Mouse (Mus musculus) heart, embryonic 16.5 days (tissue): ENCODE measurements around the gene Olfr854. TPM values are rescaled to one million over a fixed set of nuclear protein-coding genes. Genes with fewer than 3 reads are reported as not detected.

ENCODE experiments used
- ATAC-seq: fragments of 200-750 bp; cut with Nextera tagmentation; replicated peaks from 2 replicates; pipeline ENCODE4 v1.8.0; 2017; ENCODE audit warnings: moderate number of reproducible peaks; ENCODE audit not compliant: insufficient read depth, low FRiP score; ENCODE audit errors: extremely low read depth
- H3K27ac ChIP-seq: fragments of 300-500 bp; sonication (generic); 2 replicates; pipeline ENCODE4 v1.5.1; 2014; ENCODE audit warnings: mild to moderate bottlenecking, low read length, control low read depth, moderate library complexity
- H3K27me3 ChIP-seq: fragments of 300-500 bp; sonication (generic); 2 replicates; pipeline ENCODE4 v1.6.1; 2014; ENCODE audit warnings: low read length, mixed read lengths; ENCODE audit not compliant: control insufficient read depth, insufficient read depth
- H3K36me3 ChIP-seq: fragments of 300-500 bp; sonication (generic); 2 replicates; pipeline ENCODE4 v1.6.1; 2014; ENCODE audit not compliant: control insufficient read depth, insufficient read depth
- H3K4me1 ChIP-seq: fragments of 300-500 bp; sonication (generic); 2 replicates; pipeline ENCODE4 v1.6.1; 2014; ENCODE audit warnings: low read length, mixed read lengths; ENCODE audit not compliant: control insufficient read depth, insufficient read depth
- H3K4me2 ChIP-seq: fragments of 300-500 bp; sonication (generic); 2 replicates; pipeline ENCODE4 v1.6.1; 2014; ENCODE audit warnings: low read depth, mild to moderate bottlenecking, control low read depth, low read length
- H3K4me3 ChIP-seq: fragments of 300-500 bp; sonication (generic); 2 replicates; pipeline ENCODE4 v1.5.1; 2014; ENCODE audit warnings: mild to moderate bottlenecking, control low read depth, low read length
- H3K9ac ChIP-seq: fragments of 300-500 bp; sonication (generic); 2 replicates; pipeline ENCODE4 v1.6.1; 2014; ENCODE audit warnings: low read length, control low read depth
- H3K9me3 ChIP-seq: fragments of 300-500 bp; sonication (generic); replicated peaks from 2 replicates; pipeline ENCODE4 v1.6.1; 2016; ENCODE audit warnings: low read length; ENCODE audit not compliant: control insufficient read depth
- WGBS: fragments of 180-500 bp; shearing (Covaris S2); extraction: QIAGEN DNeasy Blood & Tissue Kit; methylation state at CpG from one replicate; pipeline ENCODE4 v1.1.7; 2014; 5-methylcytosine and 5-hydroxymethylcytosine counted together
- polyA plus RNA-seq: library from polyadenylated mRNA; unstranded; fragments of >200 nt; fragmentation: Nextera tagmentation; extraction: Ambion mirVana; gene quantifications from 2 replicates; pipeline ENCODE4 v1.2.1, GENCODE M21; 2015

Olfr854 gene
- polyA plus RNA-seq: not detected in 2 replicates

DNA sequence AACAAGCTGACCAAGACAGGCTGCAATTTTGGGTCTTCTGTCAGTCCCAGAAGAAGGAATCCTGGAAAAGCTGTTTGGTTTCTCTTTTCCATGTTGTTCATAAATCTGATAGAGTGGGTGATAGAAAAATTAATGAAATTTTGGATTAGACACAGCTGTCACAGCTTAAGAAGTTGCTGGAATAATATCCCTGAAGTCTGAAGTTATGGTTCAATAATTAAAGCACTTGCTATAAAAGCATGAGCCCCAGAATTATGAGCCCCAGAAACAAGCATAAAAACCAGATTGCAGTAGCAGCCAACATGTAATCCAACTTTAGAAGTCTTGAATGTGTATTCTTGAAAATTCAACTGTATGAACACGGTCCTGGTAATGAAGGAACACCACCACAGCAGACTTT is at the start of gene Olfr854:
Gene Olfr854 (minus strand): TSS at position 101 of the 400 bp plus-strand sequence.
- no peak within 1 kb of the TSS for H3K4me2 ChIP-seq
- no peaks in the 10 kb centered on the region for H3K9me3 ChIP-seq
- no peak for ATAC-seq
- H3K36me3 ChIP-seq: no peaks in the 10 kb centered on the region
- H3K27me3 ChIP-seq: no peaks in the 10 kb centered on the region
- no peak within 1 kb of the TSS for H3K9ac ChIP-seq
- H3K4me3 ChIP-seq: no peak within 1 kb of the TSS
- WGBS: 52% methylated on average over 1 of the region's 1 CpGs
- no peak within 1 kb of the TSS for H3K27ac ChIP-seq
- H3K4me1 ChIP-seq: no peaks in the 10 kb centered on the region

DNA sequence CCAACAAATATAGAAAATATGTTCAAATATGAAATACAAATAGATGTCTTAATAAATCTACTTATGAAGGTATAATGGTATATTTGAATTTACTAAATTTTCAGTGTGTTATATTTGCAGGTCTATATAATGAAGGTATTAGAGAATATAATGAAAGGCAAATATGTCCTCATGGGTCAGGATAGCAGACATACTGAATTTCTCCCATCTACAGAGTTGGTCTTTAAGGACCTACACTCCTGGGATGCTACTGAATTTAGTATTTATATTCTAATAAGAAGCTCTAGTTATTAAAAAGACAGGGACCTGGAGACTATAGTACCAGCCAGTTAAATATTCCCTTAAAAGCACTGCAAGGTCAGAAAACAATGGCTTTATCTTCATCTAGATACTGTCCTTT is 15.1 kb upstream of the Olfr854 start, which contains the start of gene Olfr855:
Gene Olfr855 (plus strand): TSS at position 301 of the 400 bp plus-strand sequence.
- Histone ChIP-seq H3K9me3 (no peaks in the 10 kb centered on the region), H3K4me1 (no peaks in the 10 kb centered on the region), H3K4me2 (no peak within 1 kb of the TSS), H3K27ac (no peak within 1 kb of the TSS), H3K36me3 (no peaks in the 10 kb centered on the region), H3K27me3 (no peaks in the 10 kb centered on the region), H3K9ac (no peak within 1 kb of the TSS), H3K4me3 (no peak within 1 kb of the TSS)
- ATAC-seq: no peak

DNA sequence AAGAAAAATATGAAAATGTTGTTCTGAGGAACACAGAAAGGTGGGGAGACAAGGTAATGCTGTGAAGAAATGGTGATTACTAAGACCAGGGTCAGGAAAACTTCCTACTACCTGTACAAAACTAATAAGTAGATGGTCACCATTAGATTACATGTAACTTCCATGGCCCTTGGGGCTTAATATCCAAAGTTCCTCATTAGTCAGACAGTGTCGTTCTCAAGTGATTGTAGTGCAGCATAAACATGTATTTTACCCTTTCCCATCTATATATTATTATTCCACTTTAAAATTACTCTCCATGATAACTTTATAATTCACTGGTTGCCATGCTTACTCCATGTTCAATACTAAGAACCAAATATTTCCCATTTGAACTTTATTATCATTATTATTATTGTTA is 26.2 kb downstream of the Olfr854 start, which contains the start of gene Olfr853:
Gene Olfr853 (minus strand): TSS at position 101 of the 400 bp plus-strand sequence.
- Histone ChIP-seq H3K4me3 (no peak within 1 kb of the TSS), H3K4me2 (no peak within 1 kb of the TSS), H3K4me1 (no peaks in the 10 kb centered on the region), H3K27ac (no peak within 1 kb of the TSS), H3K9ac (no peak within 1 kb of the TSS), H3K36me3 (no peaks in the 10 kb centered on the region), H3K27me3 (no peaks in the 10 kb centered on the region), H3K9me3 (peaks cover 6% of the 10 kb centered on the region)
- WGBS: 55% methylated on average over 1 of the region's 1 CpGs
- ATAC-seq: no peak

Other genes with a start within 250 kb of the Olfr854 start
- gene Olfr845, start 230.9 kb downstream of the Olfr854 start, polyA plus RNA-seq: not detected in 2 replicates
- gene Olfr846, start 203.4 kb downstream of the Olfr854 start, polyA plus RNA-seq: not detected in 2 replicates
- not detected in 2 replicates for gene Olfr847, start 188.7 kb downstream of the Olfr854 start, polyA plus RNA-seq
- gene Olfr849, start 127.1 kb downstream of the Olfr854 start, polyA plus RNA-seq: not detected in 2 replicates
- gene Olfr850, start 89.1 kb downstream of the Olfr854 start, polyA plus RNA-seq: not detected in 2 replicates
- not detected in 2 replicates for gene Olfr851, start 74.1 kb downstream of the Olfr854 start, polyA plus RNA-seq
- gene Olfr853, start 26.3 kb downstream of the Olfr854 start, polyA plus RNA-seq: not detected in 2 replicates
- not detected in 2 replicates for gene Olfr855, start 15.2 kb upstream of the Olfr854 start, polyA plus RNA-seq
- 19.1 and 19.6 TPM in 2 replicates for gene Zfp317, start 54.7 kb upstream of the Olfr854 start, polyA plus RNA-seq
- not detected in 2 replicates for gene Olfr857, start 142.1 kb upstream of the Olfr854 start, polyA plus RNA-seq
- gene Olfr58, start 212.9 kb upstream of the Olfr854 start, polyA plus RNA-seq: not detected in 2 replicates
- not detected in 2 replicates for gene Olfr859, start 237.5 kb upstream of the Olfr854 start, polyA plus RNA-seq